Mouse (Mus musculus): ENCODE measurements around the gene Fam199x. TPM values are rescaled to one million over a fixed set of nuclear protein-coding genes. Genes with fewer than 3 reads are reported as not detected.

Gene Fam199x
- 0.78 and 0.90 TPM in 2 replicates for polyA plus RNA-seq (2015; fragmentation: Nextera tagmentation; extraction: Ambion mirVana)

- no peaks in the 10 kb centered on the region for H3K36me3 ChIP-seq (replicated peaks)
- H3K27ac ChIP-seq (replicated peaks): no peak within 1 kb of the TSS
- no peaks in the 10 kb centered on the region for H3K9me3 ChIP-seq (replicated peaks)
- peak within 1 kb of the TSS; percentile 64 for H3K4me3 ChIP-seq (replicated peaks)
- peaks cover 4% of the 10 kb centered on the region for H3K27me3 ChIP-seq
- peak; percentile 90 for ATAC-seq (ENCODE audit: insufficient read depth)
- WGBS (ENCODE audit: insufficient replicate concordance): 20% methylated on average over 55 of the region's 62 CpGs
- peak within 1 kb of the TSS; percentile 83 for H3K4me2 ChIP-seq
- peak within 1 kb of the TSS; percentile 53 for H3K9ac ChIP-seq
- peaks cover 2% of the 10 kb centered on the region; the same call in 1 of the 2 replicates for H3K4me1 ChIP-seq (replicated peaks)
Observed at GRCm38 (mm10) chrX:137049425-137050225, at the start of gene Fam199x. Fam199x (plus strand) TSS chrX:137049594.

GRCm38 (mm10) chrX:137015099-137015709 is 34.2 kb upstream of the Fam199x start:
- WGBS (ENCODE audit: insufficient replicate concordance): 46% methylated on average over 6 of the region's 6 CpGs
- no peaks in the 10 kb centered on the region for H3K27me3 ChIP-seq
- no peak for ATAC-seq (ENCODE audit: insufficient read depth)

GRCm38 (mm10) chrX:137017668-137018067 is 31.7 kb upstream of the Fam199x start:
- Histone ChIP-seq H3K27me3 (no peaks in the 10 kb centered on the region), H3K4me2 (no peak overlapping the region), H3K4me1 (replicated peaks) (no peaks in the 10 kb centered on the region), H3K9ac (no peak overlapping the region), H3K4me3 (replicated peaks) (no peak overlapping the region), H3K36me3 (replicated peaks) (no peaks in the 10 kb centered on the region), H3K9me3 (replicated peaks) (no peaks in the 10 kb centered on the region), H3K27ac (replicated peaks) (no peak overlapping the region)
- ATAC-seq (ENCODE audit: insufficient read depth): no peak
- WGBS (ENCODE audit: insufficient replicate concordance): 64% methylated on average over 1 of the region's 1 CpGs

More at GRCm38 (mm10) chrX:137015099-137015709, 34.2 kb upstream of the Fam199x start:
- no peaks in the 10 kb centered on the region for H3K4me1 ChIP-seq (replicated peaks)
- no peak overlapping the region for H3K27ac ChIP-seq (replicated peaks)
- H3K9ac ChIP-seq: no peak overlapping the region
- no peaks in the 10 kb centered on the region for H3K9me3 ChIP-seq (replicated peaks)
- H3K36me3 ChIP-seq (replicated peaks): no peaks in the 10 kb centered on the region
- H3K4me2 ChIP-seq: no peak overlapping the region
- no peak overlapping the region for H3K4me3 ChIP-seq (replicated peaks)

- Histone ChIP-seq H3K27me3 (no peaks in the 10 kb centered on the region), H3K4me1 (replicated peaks) (no peaks in the 10 kb centered on the region), H3K4me3 (replicated peaks) (no peak overlapping the region), H3K9ac (no peak overlapping the region), H3K36me3 (replicated peaks) (no peaks in the 10 kb centered on the region), H3K9me3 (replicated peaks) (no peaks in the 10 kb centered on the region), H3K4me2 (no peak overlapping the region), H3K27ac (replicated peaks) (no peak overlapping the region)
- 4% methylated on average over 1 of the region's 1 CpGs for WGBS (ENCODE audit: insufficient replicate concordance)
- no peak for ATAC-seq (ENCODE audit: insufficient read depth)
Observed at GRCm38 (mm10) chrX:137019310-137019709, 30.1 kb upstream of the Fam199x start.

GRCm38 (mm10) chrX:137030916-137031315 is 18.5 kb upstream of the Fam199x start:
- Histone ChIP-seq H3K27me3 (no peaks in the 10 kb centered on the region), H3K27ac (replicated peaks) (no peak overlapping the region), H3K9ac (no peak overlapping the region), H3K9me3 (replicated peaks) (no peaks in the 10 kb centered on the region), H3K4me2 (no peak overlapping the region), H3K4me1 (replicated peaks) (no peaks in the 10 kb centered on the region), H3K4me3 (replicated peaks) (no peak overlapping the region), H3K36me3 (replicated peaks) (no peaks in the 10 kb centered on the region)
- 86% methylated on average over 8 of the region's 8 CpGs for WGBS (ENCODE audit: insufficient replicate concordance)
- no peak for ATAC-seq (ENCODE audit: insufficient read depth)

- Histone ChIP-seq H3K4me3 (replicated peaks) (no peak overlapping the region), H3K27ac (replicated peaks) (no peak overlapping the region), H3K4me1 (replicated peaks) (0 out of 2 replicates have a peak, but pooled peaks cover under 1% of the 10 kb centered on the region), H3K27me3 (no peaks in the 10 kb centered on the region), H3K36me3 (replicated peaks) (no peaks in the 10 kb centered on the region), H3K9ac (no peak overlapping the region), H3K9me3 (replicated peaks) (no peaks in the 10 kb centered on the region), H3K4me2 (no peak overlapping the region)
- no peak for ATAC-seq (ENCODE audit: insufficient read depth)
- 76% methylated on average over 5 of the region's 5 CpGs for WGBS (ENCODE audit: insufficient replicate concordance)
Observed at GRCm38 (mm10) chrX:137031726-137032125, 17.7 kb upstream of the Fam199x start.

- Histone ChIP-seq H3K36me3 (replicated peaks) (no peaks in the 10 kb centered on the region), H3K9me3 (replicated peaks) (no peaks in the 10 kb centered on the region), H3K9ac (no peak overlapping the region), H3K4me1 (replicated peaks) (peaks cover 10% of the 10 kb centered on the region), H3K27ac (replicated peaks) (no peak overlapping the region), H3K4me3 (replicated peaks) (no peak overlapping the region), H3K27me3 (no peaks in the 10 kb centered on the region), H3K4me2 (no peak overlapping the region)
- WGBS (ENCODE audit: insufficient replicate concordance): 62% methylated on average over 4 of the region's 4 CpGs
- ATAC-seq (ENCODE audit: insufficient read depth): no peak
Observed at GRCm38 (mm10) chrX:137034322-137034721, 15.1 kb upstream of the Fam199x start.

GRCm38 (mm10) chrX:137037470-137037999 is 11.9 kb upstream of the Fam199x start:
- Histone ChIP-seq H3K9me3 (replicated peaks) (no peaks in the 10 kb centered on the region), H3K27me3 (no peaks in the 10 kb centered on the region), H3K9ac (peak overlapping the region; percentile 53), H3K4me3 (replicated peaks) (peak overlapping the region; percentile 70), H3K4me1 (replicated peaks) (peaks cover 10% of the 10 kb centered on the region), H3K4me2 (peak overlapping the region; percentile 67), H3K27ac (replicated peaks) (no peak overlapping the region), H3K36me3 (replicated peaks) (no peaks in the 10 kb centered on the region)
- peak; percentile 33 for ATAC-seq (ENCODE audit: insufficient read depth)
- 15% methylated on average over 12 of the region's 12 CpGs for WGBS (ENCODE audit: insufficient replicate concordance)

- peaks cover 10% of the 10 kb centered on the region for H3K4me1 ChIP-seq (replicated peaks)
- no peaks in the 10 kb centered on the region for H3K27me3 ChIP-seq
- peak; percentile 90 for ATAC-seq (ENCODE audit: insufficient read depth)
- peak within 1 kb of the TSS; percentile 53 for H3K9ac ChIP-seq
- peak within 1 kb of the TSS; percentile 74 for H3K27ac ChIP-seq (replicated peaks)
- H3K4me2 ChIP-seq: peak within 1 kb of the TSS; percentile 67
- H3K36me3 ChIP-seq (replicated peaks): no peaks in the 10 kb centered on the region
- peak within 1 kb of the TSS; percentile 70 for H3K4me3 ChIP-seq (replicated peaks)
- 17% methylated on average over 31 of the region's 31 CpGs for WGBS (ENCODE audit: insufficient replicate concordance)
- no peaks in the 10 kb centered on the region for H3K9me3 ChIP-seq (replicated peaks)
Observed at GRCm38 (mm10) chrX:137038000-137038483, 11.4 kb upstream of the Fam199x start, which contains the start of gene Slc25a53. Slc25a53 (minus strand) TSS chrX:137038302.

GRCm38 (mm10) chrX:137038502-137038901 is 10.9 kb upstream of the Fam199x start:
- no peaks in the 10 kb centered on the region for H3K27me3 ChIP-seq
- H3K4me2 ChIP-seq: peak overlapping the region; percentile 67
- H3K9me3 ChIP-seq (replicated peaks): no peaks in the 10 kb centered on the region
- ATAC-seq (ENCODE audit: insufficient read depth): no peak
- H3K4me1 ChIP-seq (replicated peaks): peaks cover 10% of the 10 kb centered on the region
- peak overlapping the region; percentile 53; the same call in 1 of the 2 replicates for H3K9ac ChIP-seq
- peak overlapping the region; percentile 70 for H3K4me3 ChIP-seq (replicated peaks)
- WGBS (ENCODE audit: insufficient replicate concordance): 34% methylated on average over 7 of the region's 7 CpGs
- peak overlapping the region; percentile 74; the same call in 1 of the 2 replicates for H3K27ac ChIP-seq (replicated peaks)
- no peaks in the 10 kb centered on the region for H3K36me3 ChIP-seq (replicated peaks)

GRCm38 (mm10) chrX:137049060-137049424 is 352 bp upstream of the Fam199x start:
- 17% methylated on average over 11 of the region's 11 CpGs for WGBS (ENCODE audit: insufficient replicate concordance)
- Histone ChIP-seq H3K27ac (replicated peaks) (no peak overlapping the region), H3K9ac (no peak overlapping the region), H3K4me1 (replicated peaks) (peaks cover 2% of the 10 kb centered on the region; the same call in 1 of the 2 replicates), H3K4me2 (peak overlapping the region; percentile 83), H3K27me3 (peaks cover 4% of the 10 kb centered on the region), H3K9me3 (replicated peaks) (no peaks in the 10 kb centered on the region), H3K36me3 (replicated peaks) (no peaks in the 10 kb centered on the region), H3K4me3 (replicated peaks) (peak overlapping the region; percentile 64)
- peak; percentile 40 for ATAC-seq (ENCODE audit: insufficient read depth)
